Mouse (Mus musculus): ENCODE results near the gene Fuz. TPM values are rescaled to one million over a fixed set of nuclear protein-coding genes. Genes with fewer than 3 reads are reported as not detected.

Gene Fuz
- polyA plus RNA-seq, 1 experiment from 2014 or later, result 14.5 TPM

- H3K36me3 ChIP-seq (ENCODE audit: control insufficient read depth, insufficient read depth, low read length), result peaks cover 21% of the 10 kb centered on the region
- H3K4me3 ChIP-seq (ENCODE audit: low read depth, low read length), result peak overlapping the region; percentile 55
- WGBS, result 24% methylated on average over 8 of the region's 8 CpGs
- ATAC-seq (ENCODE audit: low read depth), result no peak
- peak overlapping the region; percentile 63 for H3K9ac ChIP-seq (replicated peaks; ENCODE audit: low read depth, low read length)
- peak overlapping the region; percentile 87; the same call in 1 of the 2 replicates for H3K27ac ChIP-seq (ENCODE audit: low read depth, low read length)
- H3K4me1 ChIP-seq (ENCODE audit: control insufficient read depth, insufficient read depth, low read length), result peaks cover 25% of the 10 kb centered on the region
- no peaks in the 10 kb centered on the region for H3K9me3 ChIP-seq (ENCODE audit: control insufficient read depth, low read length)
- H3K4me2 ChIP-seq (ENCODE audit: low read depth, low read length), result peak overlapping the region; percentile 71
- no peaks in the 10 kb centered on the region for H3K27me3 ChIP-seq (ENCODE audit: control insufficient read depth, insufficient read depth, low read length)
Measured at GRCm38 (mm10) chr7:44857905-44858304, 38.0 kb upstream of the Fuz start.

DNA sequence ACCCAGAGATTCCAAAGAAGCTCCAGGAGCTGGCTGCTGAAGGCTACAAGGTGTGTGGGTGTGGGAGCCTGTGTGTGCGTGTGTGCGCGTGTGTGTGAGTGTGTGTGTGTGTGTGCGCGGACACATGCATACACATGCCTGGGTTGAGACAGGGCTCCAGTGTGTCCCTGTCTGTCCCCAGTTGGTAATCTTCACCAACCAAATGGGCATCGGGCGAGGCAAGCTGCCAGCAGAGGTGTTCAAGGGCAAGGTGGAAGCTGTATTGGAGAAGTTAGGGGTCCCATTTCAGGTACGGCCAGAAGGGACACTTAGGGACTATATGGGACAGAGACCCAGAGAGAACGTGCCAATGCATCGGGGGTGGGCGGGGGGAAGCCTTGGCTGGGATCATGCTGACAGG is 36.0 kb upstream of the Fuz start:
- Histone ChIP-seq H3K9me3 (ENCODE audit: control insufficient read depth, low read length) (no peaks in the 10 kb centered on the region), H3K4me1 (ENCODE audit: control insufficient read depth, insufficient read depth, low read length) (peaks cover 19% of the 10 kb centered on the region), H3K27ac (ENCODE audit: low read depth, low read length) (no peak overlapping the region), H3K27me3 (ENCODE audit: control insufficient read depth, insufficient read depth, low read length) (no peaks in the 10 kb centered on the region), H3K9ac (replicated peaks; ENCODE audit: low read depth, low read length) (no peak overlapping the region), H3K4me2 (ENCODE audit: low read depth, low read length) (no peak overlapping the region), H3K4me3 (ENCODE audit: low read depth, low read length) (no peak overlapping the region), H3K36me3 (ENCODE audit: control insufficient read depth, insufficient read depth, low read length) (peaks cover 39% of the 10 kb centered on the region)
- no peak for ATAC-seq (ENCODE audit: low read depth)
- 92% methylated on average over 11 of the region's 11 CpGs for WGBS

GRCm38 (mm10) chr7:44860576-44861428 is 35.1 kb upstream of the Fuz start:
- peaks cover 19% of the 10 kb centered on the region for H3K4me1 ChIP-seq (ENCODE audit: control insufficient read depth, insufficient read depth, low read length)
- 61% methylated on average over 22 of the region's 22 CpGs for WGBS
- no peak overlapping the region for H3K4me3 ChIP-seq (ENCODE audit: low read depth, low read length)
- ATAC-seq (ENCODE audit: low read depth), result peak; percentile 26; the same call in 1 of the 2 replicates
- H3K36me3 ChIP-seq (ENCODE audit: control insufficient read depth, insufficient read depth, low read length), result peaks cover 44% of the 10 kb centered on the region
- H3K9ac ChIP-seq (replicated peaks; ENCODE audit: low read depth, low read length), result no peak overlapping the region
- H3K4me2 ChIP-seq (ENCODE audit: low read depth, low read length), result no peak overlapping the region
- H3K27me3 ChIP-seq (ENCODE audit: control insufficient read depth, insufficient read depth, low read length), result no peaks in the 10 kb centered on the region
- H3K27ac ChIP-seq (ENCODE audit: low read depth, low read length), result no peak overlapping the region; the same call in 1 of the 2 replicates
- H3K9me3 ChIP-seq (ENCODE audit: control insufficient read depth, low read length), result no peaks in the 10 kb centered on the region

DNA sequence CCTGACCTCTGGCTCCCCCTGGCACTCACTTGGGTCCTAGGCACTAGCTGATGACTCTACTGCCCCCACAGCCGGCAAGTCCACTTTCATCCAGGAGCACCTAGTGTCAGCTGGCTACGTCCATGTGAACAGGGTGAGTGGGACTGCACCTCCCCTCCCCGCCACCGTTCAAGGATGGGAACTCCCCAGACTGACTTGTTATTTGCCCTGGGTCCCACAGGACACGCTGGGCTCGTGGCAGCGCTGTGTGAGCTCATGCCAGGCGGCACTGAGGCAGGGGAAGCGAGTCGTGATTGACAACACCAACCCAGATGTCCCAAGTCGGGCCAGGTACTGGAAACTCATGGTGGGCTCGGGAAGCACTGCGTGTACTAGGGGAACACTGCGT is 34.5 kb upstream of the Fuz start:
- H3K4me3 ChIP-seq (ENCODE audit: low read depth, low read length), result no peak overlapping the region
- H3K4me1 ChIP-seq (ENCODE audit: control insufficient read depth, insufficient read depth, low read length), result peaks cover 23% of the 10 kb centered on the region
- peaks cover 44% of the 10 kb centered on the region for H3K36me3 ChIP-seq (ENCODE audit: control insufficient read depth, insufficient read depth, low read length)
- WGBS, result 73% methylated on average over 14 of the region's 14 CpGs
- no peak overlapping the region for H3K9ac ChIP-seq (replicated peaks; ENCODE audit: low read depth, low read length)
- no peak overlapping the region for H3K27ac ChIP-seq (ENCODE audit: low read depth, low read length)
- no peak overlapping the region for H3K4me2 ChIP-seq (ENCODE audit: low read depth, low read length)
- H3K27me3 ChIP-seq (ENCODE audit: control insufficient read depth, insufficient read depth, low read length), result no peaks in the 10 kb centered on the region
- no peaks in the 10 kb centered on the region for H3K9me3 ChIP-seq (ENCODE audit: control insufficient read depth, low read length)
- no peak for ATAC-seq (ENCODE audit: low read depth)

- peaks cover 31% of the 10 kb centered on the region for H3K4me1 ChIP-seq (ENCODE audit: control insufficient read depth, insufficient read depth, low read length)
- 86% methylated on average over 8 of the region's 8 CpGs for WGBS
Measured at GRCm38 (mm10) chr7:44862434-44862833, 33.4 kb upstream of the Fuz start.

DNA sequence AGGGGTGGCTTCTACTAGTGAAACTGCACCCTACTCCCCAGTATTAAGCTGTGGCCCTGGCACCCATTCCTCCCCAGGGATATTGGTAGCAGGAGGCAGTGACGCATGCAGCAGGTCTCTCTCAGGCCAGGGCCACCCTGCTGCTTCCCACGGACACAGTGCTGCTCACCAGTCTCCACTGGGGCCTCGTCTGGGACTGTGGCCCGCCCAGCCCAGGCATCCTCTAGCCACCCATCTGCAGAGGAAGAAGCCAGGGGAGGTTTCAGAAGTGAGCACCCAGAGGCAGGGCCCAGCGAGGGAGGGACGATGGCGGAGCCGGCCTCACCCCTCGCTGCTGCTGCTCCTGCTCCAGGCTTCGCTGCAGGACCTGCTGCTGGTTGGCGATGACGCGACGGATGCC is 32.7 kb upstream of the Fuz start:
- 86% methylated on average over 14 of the region's 14 CpGs for WGBS
- H3K9me3 ChIP-seq (ENCODE audit: control insufficient read depth, low read length), result no peaks in the 10 kb centered on the region
- H3K27me3 ChIP-seq (ENCODE audit: control insufficient read depth, insufficient read depth, low read length), result no peaks in the 10 kb centered on the region
- no peak overlapping the region for H3K9ac ChIP-seq (replicated peaks; ENCODE audit: low read depth, low read length)
- no peak for ATAC-seq (ENCODE audit: low read depth)
- H3K4me2 ChIP-seq (ENCODE audit: low read depth, low read length), result no peak overlapping the region
- H3K27ac ChIP-seq (ENCODE audit: low read depth, low read length), result no peak overlapping the region
- H3K4me1 ChIP-seq (ENCODE audit: control insufficient read depth, insufficient read depth, low read length), result peaks cover 33% of the 10 kb centered on the region
- peaks cover 49% of the 10 kb centered on the region for H3K36me3 ChIP-seq (ENCODE audit: control insufficient read depth, insufficient read depth, low read length)
- no peak overlapping the region for H3K4me3 ChIP-seq (ENCODE audit: low read depth, low read length)

More at GRCm38 (mm10) chr7:44862434-44862833, 33.4 kb upstream of the Fuz start:
- Histone ChIP-seq H3K27me3 (ENCODE audit: control insufficient read depth, insufficient read depth, low read length) (no peaks in the 10 kb centered on the region), H3K36me3 (ENCODE audit: control insufficient read depth, insufficient read depth, low read length) (peaks cover 49% of the 10 kb centered on the region), H3K9ac (replicated peaks; ENCODE audit: low read depth, low read length) (no peak overlapping the region), H3K4me2 (ENCODE audit: low read depth, low read length) (no peak overlapping the region), H3K9me3 (ENCODE audit: control insufficient read depth, low read length) (no peaks in the 10 kb centered on the region), H3K4me3 (ENCODE audit: low read depth, low read length) (no peak overlapping the region), H3K27ac (ENCODE audit: low read depth, low read length) (no peak overlapping the region)
- ATAC-seq (ENCODE audit: low read depth), result no peak

- no peak overlapping the region for H3K4me2 ChIP-seq (ENCODE audit: low read depth, low read length)
- peaks cover under 1% of the 10 kb centered on the region; the same call in 1 of the 2 replicates for H3K27me3 ChIP-seq (ENCODE audit: control insufficient read depth, insufficient read depth, low read length)
- no peaks in the 10 kb centered on the region for H3K9me3 ChIP-seq (ENCODE audit: control insufficient read depth, low read length)
- WGBS, result 90% methylated on average over 11 of the region's 11 CpGs
- H3K4me1 ChIP-seq (ENCODE audit: control insufficient read depth, insufficient read depth, low read length), result peaks cover 31% of the 10 kb centered on the region
- peaks cover 49% of the 10 kb centered on the region for H3K36me3 ChIP-seq (ENCODE audit: control insufficient read depth, insufficient read depth, low read length)
- no peak overlapping the region for H3K4me3 ChIP-seq (ENCODE audit: low read depth, low read length)
- H3K9ac ChIP-seq (replicated peaks; ENCODE audit: low read depth, low read length), result no peak overlapping the region
- H3K27ac ChIP-seq (ENCODE audit: low read depth, low read length), result no peak overlapping the region
- ATAC-seq (ENCODE audit: low read depth), result no peak
Measured at GRCm38 (mm10) chr7:44863982-44864494, 31.8 kb upstream of the Fuz start.

DNA sequence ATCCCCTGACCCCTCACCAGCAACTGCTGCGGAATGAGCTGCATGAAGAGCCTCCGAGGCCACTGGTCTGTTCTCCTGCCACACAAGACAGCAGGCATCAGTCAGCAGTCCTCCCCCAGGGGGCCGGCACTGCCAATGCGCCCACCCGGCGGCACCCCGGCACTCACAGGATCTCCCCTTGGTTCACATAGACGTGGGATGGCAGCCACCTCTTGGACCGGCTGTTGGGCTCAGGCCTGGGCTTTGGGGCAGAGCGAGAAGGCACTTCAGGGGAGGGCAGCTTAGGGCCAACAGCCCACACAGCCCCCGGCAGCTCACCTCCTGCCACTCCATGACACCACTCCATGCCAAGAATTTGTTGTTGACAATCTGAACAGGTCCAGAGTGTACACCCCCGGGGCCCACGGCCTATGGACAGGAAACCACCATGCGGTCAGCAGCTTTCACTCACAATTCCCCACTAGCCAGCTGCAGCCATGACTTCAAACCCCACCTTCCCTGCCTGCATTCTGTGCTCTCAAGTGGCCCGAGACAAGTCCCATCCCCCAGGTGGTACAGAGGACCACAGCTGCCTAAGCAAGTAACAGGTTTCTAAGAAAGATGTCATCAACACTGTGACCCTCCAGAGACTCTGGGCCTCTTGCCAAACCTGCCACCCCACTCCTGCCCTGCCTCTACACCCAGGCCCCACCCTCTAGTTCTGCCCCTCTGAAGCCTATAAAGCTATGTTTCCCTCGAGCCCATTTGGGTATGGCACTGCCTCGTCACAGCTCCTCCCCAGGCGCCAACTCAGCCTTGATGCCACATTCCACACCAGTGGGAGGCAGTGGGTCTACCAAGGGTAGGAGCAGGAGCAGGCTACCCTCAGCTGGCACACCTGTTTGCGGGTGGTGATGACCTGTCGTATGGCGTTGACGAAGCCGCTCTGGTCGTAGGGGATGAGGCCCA is 31.0 kb upstream of the Fuz start:
- H3K4me1 ChIP-seq (ENCODE audit: control insufficient read depth, insufficient read depth, low read length), result peaks cover 31% of the 10 kb centered on the region
- H3K27ac ChIP-seq (ENCODE audit: low read depth, low read length), result no peak overlapping the region
- ATAC-seq (ENCODE audit: low read depth), result no peak
- no peak overlapping the region for H3K4me3 ChIP-seq (ENCODE audit: low read depth, low read length)
- WGBS, result 82% methylated on average over 24 of the region's 24 CpGs
- no peaks in the 10 kb centered on the region for H3K9me3 ChIP-seq (ENCODE audit: control insufficient read depth, low read length)
- H3K9ac ChIP-seq (replicated peaks; ENCODE audit: low read depth, low read length), result 0 out of 2 replicates have a peak overlapping the region, but pooled peaks have one; percentile 28
- H3K27me3 ChIP-seq (ENCODE audit: control insufficient read depth, insufficient read depth, low read length), result peaks cover 2% of the 10 kb centered on the region; the same call in 1 of the 2 replicates
- H3K4me2 ChIP-seq (ENCODE audit: low read depth, low read length), result 0 out of 2 replicates have a peak overlapping the region, but pooled peaks have one; percentile 8
- H3K36me3 ChIP-seq (ENCODE audit: control insufficient read depth, insufficient read depth, low read length), result peaks cover 49% of the 10 kb centered on the region

All from neural tube, embryonic 14.5 days (tissue).